Comparison of ENCODE assay signal across 8 mouse cellular contexts in the genomic region with DNA sequence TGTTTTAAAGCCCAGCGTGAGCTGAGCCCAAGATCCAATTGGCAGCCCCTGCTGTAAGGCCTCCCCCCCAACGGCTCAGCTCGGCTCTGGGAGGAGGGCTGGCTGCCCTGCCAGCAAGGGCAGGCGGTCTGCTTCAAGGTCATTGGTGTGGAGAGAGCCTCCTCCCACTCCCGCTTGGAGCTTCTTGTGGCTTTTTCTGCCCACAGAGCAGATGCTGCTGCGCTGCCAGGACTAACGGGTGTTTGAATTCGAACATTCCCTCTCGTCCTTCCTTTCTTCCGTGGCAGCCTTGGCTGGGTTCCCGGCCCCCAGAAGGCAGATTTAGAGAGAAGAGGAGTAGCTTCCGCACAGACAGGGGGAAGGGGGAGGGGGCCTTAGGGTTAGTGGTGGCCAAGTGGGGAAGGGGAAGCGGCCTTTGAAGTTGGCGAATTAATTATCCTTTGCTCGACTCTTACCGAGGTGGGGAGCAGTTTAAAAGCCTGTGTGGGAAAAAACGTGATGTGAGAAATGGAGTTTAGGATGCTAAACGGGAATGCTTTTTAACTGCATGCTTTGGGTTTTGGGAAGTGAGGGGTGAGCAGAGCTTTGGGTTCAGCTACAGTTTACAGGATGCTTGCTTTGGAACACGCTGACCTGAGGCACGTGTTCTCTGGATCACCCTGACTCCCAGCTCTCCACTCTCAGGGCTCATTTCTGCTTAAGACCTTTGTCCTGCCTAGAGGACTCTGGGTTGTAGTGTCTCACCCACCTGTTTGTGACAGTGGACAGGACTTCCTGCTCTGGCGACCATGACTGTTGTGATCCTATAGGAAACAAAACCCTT.
A peak's percentile ranks its signal among the peaks of the same experiment; 100 is the strongest.
DNase-seq lines count a peak whose midpoint lies in the region; ATAC-seq lines count a peak whose summit lies in the region.

No protein-coding gene starts in this region.

- H3K4me2 ChIP-seq in kidney, embryonic 16.5 days (replicated peaks; ENCODE audit: low read depth, low read length) = peak overlapping the region; percentile 46

- peak overlapping the region; percentile 70 for H3K27ac ChIP-seq in kidney, embryonic 16.5 days (ENCODE audit: low read length)

- DNase-seq in kidney, adult 8-10 months = no peak
- DNase-seq in embryo, embryonic 10.5 days (ENCODE audit: low spot score) = peak; percentile 69
- peak; percentile 13 to 26 for DNase-seq in heart, adult 9 months (ENCODE audit: low spot score in 2 of 2)
- DNase-seq in kidney, postnatal 14 days = peak; percentile 42
- DNase-seq in liver = peak; percentile 44
- peak; percentile 43 for DNase-seq in neural tube, embryonic 10.5 days (ENCODE audit: extremely low spot score, low spot score)
- DNase-seq in testis, postnatal 14 days (ENCODE audit: low spot score) = peak; percentile 83

- H3K4me1 ChIP-seq in kidney, embryonic 16.5 days (ENCODE audit: insufficient read depth, low read length) = peaks cover 14% of the 10 kb centered on the region

- peak; percentile 89 for ATAC-seq in kidney, embryonic 16.5 days (ENCODE audit: low FRiP score, low TSS enrichment)

- peak overlapping the region; percentile 23 for H3K4me3 ChIP-seq in kidney, embryonic 16.5 days (ENCODE audit: low read length)

- WGBS in kidney, embryonic 16.5 days = 1% methylated on average over 21 of the region's 21 CpGs

- H3K9ac ChIP-seq in kidney, embryonic 16.5 days (replicated peaks; ENCODE audit: low read length) = peak overlapping the region; percentile 5

- H3K36me3 ChIP-seq in kidney, embryonic 16.5 days (ENCODE audit: insufficient read depth, low read length) = no peaks in the 10 kb centered on the region

- no peaks in the 10 kb centered on the region for H3K27me3 ChIP-seq in kidney, embryonic 16.5 days (ENCODE audit: insufficient read depth, low read length)

- no peaks in the 10 kb centered on the region for H3K9me3 ChIP-seq in kidney, embryonic 16.5 days (ENCODE audit: low read length)

Comparison
In these comparisons a context has a peak if more than half of its experiments do, and no peak if none do; other contexts are left out.
1. DNase-seq: peak in embryo, embryonic 10.5 days (single experiment), heart, adult 9 months (2 of 2), kidney, postnatal 14 days (single experiment), liver (single experiment), neural tube, embryonic 10.5 days (single experiment) and testis, postnatal 14 days (single experiment); none in kidney, adult 8-10 months (0 of 2).